Mouse (Mus musculus): ENCODE results near the gene 4930503B20Rik.

DNA sequence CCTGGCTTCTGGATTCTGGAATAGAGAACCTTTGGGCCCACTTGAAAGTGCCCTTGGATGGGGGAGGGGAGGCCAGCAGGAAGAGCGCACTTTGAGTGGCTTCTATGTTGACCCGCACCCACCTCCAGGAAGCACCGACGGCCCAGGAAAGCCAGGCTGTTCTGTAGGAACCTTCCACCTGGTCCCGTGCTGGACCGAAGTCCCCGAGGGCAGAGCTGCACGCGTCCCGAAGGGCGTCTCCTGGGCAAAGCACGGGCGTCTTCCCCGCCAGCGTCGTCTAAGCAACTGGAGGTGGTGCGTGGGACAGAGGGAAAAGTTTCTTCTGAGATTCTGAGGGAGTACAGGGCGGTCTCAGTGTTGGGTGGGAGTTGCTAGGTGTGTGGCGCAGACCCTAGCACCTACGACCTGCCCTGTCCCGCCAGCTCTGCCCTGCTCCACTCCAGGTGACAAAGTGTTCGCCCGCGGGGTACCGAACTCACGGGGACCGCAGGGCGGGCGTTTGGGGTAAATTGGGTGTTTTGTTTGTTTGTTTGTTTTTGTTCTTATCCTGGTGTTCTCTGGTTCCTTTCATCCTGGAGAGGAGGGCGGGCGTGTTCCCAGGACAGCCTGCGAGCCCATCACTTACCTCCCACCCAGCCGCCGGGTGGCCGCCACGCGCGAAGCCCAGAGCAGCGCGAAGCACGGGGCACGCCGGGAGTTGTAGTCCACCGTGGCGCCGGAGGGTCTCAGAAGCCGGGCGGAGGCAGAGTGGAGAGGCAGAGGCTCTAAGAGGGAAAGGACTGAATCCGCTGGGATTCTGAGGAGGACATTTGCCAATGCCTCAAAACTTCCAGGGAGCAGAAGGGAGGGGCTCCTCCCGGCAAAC lies 33.9 kb upstream of the 4930503B20Rik start, which contains the start of gene Samd13:
- TF ChIP-seq CTCF (IDR thresholded peaks at IDR 0.05; ENCODE audit: low read depth) (no peak), EP300 (IDR thresholded peaks at IDR 0.05; ENCODE audit: low read depth) (no peak)

Measured in liver, postnatal 0 days (tissue).